Mouse (Mus musculus) kidney, postnatal 0 days (tissue): ENCODE data around the gene Gon7. TPM values are rescaled to one million over a fixed set of nuclear protein-coding genes. Genes with fewer than 3 reads are reported as not detected.
A peak's percentile ranks its signal among the peaks of the same experiment; 100 is the strongest.

Source experiments
- ATAC-seq: fragments of 200-750 bp; cut with Nextera tagmentation; replicated peaks from 2 replicates; pipeline ENCODE4 v1.8.0; 2017; ENCODE audit warnings: low read depth, moderate number of reproducible peaks, moderate TSS enrichment, moderate library complexity; ENCODE audit not compliant: low FRiP score
- DNase-seq: peaks from one replicate; pipeline ENCODE4 v3.0.0-alpha.2; 2016; ENCODE audit warnings: low spot score
- H3K27ac ChIP-seq: fragments of 300-500 bp; sonication (generic); 2 replicates; pipeline ENCODE4 v1.5.1; 2014; ENCODE audit warnings: mild to moderate bottlenecking
- H3K27me3 ChIP-seq: fragments of 300-500 bp; sonication (generic); 2 replicates; pipeline ENCODE4 v1.6.1; 2014; ENCODE audit warnings: low read length, mixed read lengths; ENCODE audit not compliant: insufficient read depth
- H3K36me3 ChIP-seq: fragments of 300-500 bp; sonication (generic); 2 replicates; pipeline ENCODE4 v1.6.1; 2014; ENCODE audit warnings: low read length, mixed read lengths; ENCODE audit not compliant: insufficient read depth
- H3K4me1 ChIP-seq: fragments of 300-500 bp; sonication (generic); replicated peaks from 2 replicates; pipeline ENCODE4 v1.6.1; 2014; ENCODE audit warnings: antibody characterized with exemption, low read length, mixed read lengths; ENCODE audit not compliant: insufficient read depth
- H3K4me2 ChIP-seq: fragments of 300-500 bp; sonication (generic); 2 replicates; pipeline ENCODE4 v1.6.1; 2014; ENCODE audit warnings: mild to moderate bottlenecking, low read length, moderate library complexity, mixed read lengths
- H3K4me3 ChIP-seq: fragments of 300-500 bp; sonication (generic); replicated peaks from 2 replicates; pipeline ENCODE4 v1.5.1; 2014; ENCODE audit warnings: low read depth, low read length
- H3K9ac ChIP-seq: fragments of 300-500 bp; sonication (generic); 2 replicates; pipeline ENCODE4 v1.6.1; 2014; ENCODE audit warnings: low read depth, low read length
- H3K9me3 ChIP-seq: fragments of 300-500 bp; sonication (generic); replicated peaks from 2 replicates; pipeline ENCODE4 v1.6.1; 2016; ENCODE audit warnings: low read length, inconsistent platforms, mixed read lengths
- CTCF ChIP-seq: IDR thresholded peaks from 2 replicates; pipeline ENCODE4 v1.5.1; 2016; ENCODE audit warnings: antibody characterized with exemption, low read depth, mild to moderate bottlenecking, moderate library complexity
- WGBS: fragments of 180-500 bp; shearing (Covaris S2); extraction: QIAGEN DNeasy Blood & Tissue Kit; methylation state at CpG from one replicate; pipeline ENCODE4 v1.1.7; 2014; 5-methylcytosine and 5-hydroxymethylcytosine counted together
- polyA plus RNA-seq: library from polyadenylated mRNA; unstranded; fragments of >200 nt; fragmentation: Nextera tagmentation; extraction: Ambion mirVana; gene quantifications from 2 replicates; pipeline ENCODE4 v1.2.1, GENCODE M21; 2015

Gon7 gene
- polyA plus RNA-seq, result 22.2 and 23.1 TPM in 2 replicates

GRCm38 (mm10) chr12:102757689-102758402 is at the start of gene Gon7, which contains the start of the genes Gm28051 and Ubr7:
Gon7 (minus strand) TSS chr12:102757803.
Gm28051 (minus strand) TSS chr12:102757765.
Ubr7 (plus strand) TSS chr12:102757967.
- TF ChIP-seq CTCF, result peak; percentile 66
- H3K9ac ChIP-seq, result peak within 1 kb of the TSS; percentile 71
- peak; percentile 98 for DNase-seq
- H3K27ac ChIP-seq, result peak within 1 kb of the TSS; percentile 89
- no peaks in the 10 kb centered on the region for H3K27me3 ChIP-seq
- H3K4me3 ChIP-seq, result peak within 1 kb of the TSS; percentile 78
- peak; percentile 97 for ATAC-seq
- H3K36me3 ChIP-seq, result no peaks in the 10 kb centered on the region
- peaks cover 11% of the 10 kb centered on the region for H3K4me1 ChIP-seq
- no peaks in the 10 kb centered on the region for H3K9me3 ChIP-seq
- peak within 1 kb of the TSS; percentile 81 for H3K4me2 ChIP-seq
- WGBS, result 0% methylated on average over 69 of the region's 73 CpGs

GRCm38 (mm10) chr12:102799528-102799927 is 41.9 kb upstream of the Gon7 start:
- no peaks in the 10 kb centered on the region for H3K27me3 ChIP-seq
- no peaks in the 10 kb centered on the region for H3K9me3 ChIP-seq
- no peak overlapping the region for H3K9ac ChIP-seq
- WGBS, result 89% methylated on average over 2 of the region's 2 CpGs
- ATAC-seq (no peak), DNase-seq (no peak)
- TF ChIP-seq CTCF, result no peak
- H3K4me1 ChIP-seq, result no peaks in the 10 kb centered on the region
- H3K36me3 ChIP-seq, result no peaks in the 10 kb centered on the region
- no peak overlapping the region for H3K4me2 ChIP-seq
- no peak overlapping the region for H3K4me3 ChIP-seq
- no peak overlapping the region for H3K27ac ChIP-seq

- TF ChIP-seq CTCF, result no peak
- H3K9me3 ChIP-seq, result no peaks in the 10 kb centered on the region
- H3K4me3 ChIP-seq, result no peak overlapping the region
- no peaks in the 10 kb centered on the region for H3K27me3 ChIP-seq
- H3K4me1 ChIP-seq, result no peaks in the 10 kb centered on the region
- no peak overlapping the region for H3K27ac ChIP-seq
- H3K36me3 ChIP-seq, result peaks cover 46% of the 10 kb centered on the region
- whole genome bisulfite sequencing, result 80% methylated on average over 7 of the region's 7 CpGs
- ATAC-seq, result no peak
- no peak overlapping the region for H3K9ac ChIP-seq
- DNase-seq, result no peak
- no peak overlapping the region for H3K4me2 ChIP-seq
Measured at GRCm38 (mm10) chr12:102787927-102788326, 30.3 kb upstream of the Gon7 start.

DNA sequence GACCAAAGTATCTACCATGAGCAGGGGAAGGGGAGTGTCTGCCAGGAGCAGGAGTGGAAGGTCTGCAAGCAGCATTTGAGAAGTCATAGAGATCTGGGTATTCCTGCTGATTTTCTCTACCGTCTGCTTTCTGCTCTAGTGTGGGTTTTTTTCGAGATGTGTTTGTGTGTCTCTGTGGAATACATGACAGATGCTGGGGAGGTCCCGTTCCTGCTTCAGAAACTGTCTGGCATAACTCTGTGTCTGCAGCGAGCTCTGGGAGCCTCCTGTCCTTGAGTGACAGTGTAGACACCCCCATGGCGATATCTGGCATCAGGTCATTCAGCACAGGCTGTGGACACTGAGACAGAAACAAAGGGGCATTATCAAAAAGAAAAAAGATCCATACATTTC is 28.0 kb upstream of the Gon7 start:
- no peak for ATAC-seq
- WGBS, result 92% methylated on average over 5 of the region's 5 CpGs
- no peak overlapping the region for H3K4me3 ChIP-seq

DNA sequence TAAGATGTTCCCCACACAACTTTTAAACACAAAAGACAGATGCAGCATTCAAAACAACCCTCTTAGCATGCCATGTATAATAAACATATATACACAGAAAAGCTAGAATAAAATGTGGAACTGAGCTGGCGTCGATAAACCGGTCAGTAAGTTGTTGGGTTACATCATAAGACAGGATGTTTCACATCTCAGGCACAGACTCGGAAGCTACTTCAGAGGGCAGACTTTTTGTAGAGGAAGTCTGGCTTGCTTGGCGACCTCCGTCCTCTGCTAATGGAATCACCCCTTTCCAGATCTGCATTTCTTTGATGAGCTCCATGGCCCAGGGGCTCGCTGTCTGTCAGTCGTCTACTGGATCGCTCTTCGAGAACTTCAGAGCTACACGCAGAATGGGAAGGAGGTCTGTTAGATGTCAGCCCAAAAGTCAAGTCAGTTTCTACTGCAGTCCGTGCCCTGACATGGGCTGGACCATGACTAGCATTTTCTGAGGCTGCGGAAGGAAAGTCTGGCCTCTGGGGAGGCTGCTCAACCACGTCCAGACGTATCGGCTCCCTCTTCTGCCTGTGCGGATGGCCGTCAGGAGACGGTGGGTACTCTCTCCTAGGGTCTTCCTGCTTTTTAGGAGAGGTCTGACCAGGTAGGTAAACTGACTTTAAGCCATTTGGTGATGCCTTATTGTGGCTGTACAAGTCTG is 27.4 kb upstream of the Gon7 start:
- 88% methylated on average over 19 of the region's 19 CpGs for WGBS
- TF ChIP-seq CTCF, result no peak
- H3K9me3 ChIP-seq, result no peaks in the 10 kb centered on the region
- no peaks in the 10 kb centered on the region for H3K27me3 ChIP-seq
- DNase-seq (no peak), ATAC-seq (no peak)
- H3K4me2 ChIP-seq, result no peak overlapping the region
- H3K9ac ChIP-seq, result no peak overlapping the region
- H3K27ac ChIP-seq, result no peak overlapping the region
- H3K36me3 ChIP-seq, result peaks cover 29% of the 10 kb centered on the region
- no peaks in the 10 kb centered on the region for H3K4me1 ChIP-seq
- H3K4me3 ChIP-seq, result no peak overlapping the region

More for the DNA sequence above, 28.0 kb upstream of the Gon7 start:
- no peaks in the 10 kb centered on the region for H3K4me1 ChIP-seq
- TF ChIP-seq CTCF, result no peak
- H3K9ac ChIP-seq, result no peak overlapping the region
- H3K9me3 ChIP-seq, result no peaks in the 10 kb centered on the region
- no peak overlapping the region for H3K4me2 ChIP-seq
- no peak overlapping the region for H3K27ac ChIP-seq
- H3K36me3 ChIP-seq, result peaks cover 31% of the 10 kb centered on the region
- DNase-seq, result no peak
- no peaks in the 10 kb centered on the region for H3K27me3 ChIP-seq

GRCm38 (mm10) chr12:102782841-102783240 is 25.2 kb upstream of the Gon7 start:
- no peaks in the 10 kb centered on the region for H3K4me1 ChIP-seq
- H3K27me3 ChIP-seq, result no peaks in the 10 kb centered on the region
- peaks cover 15% of the 10 kb centered on the region for H3K36me3 ChIP-seq
- no peaks in the 10 kb centered on the region for H3K9me3 ChIP-seq
- no peak overlapping the region for H3K27ac ChIP-seq
- no peak overlapping the region for H3K4me2 ChIP-seq
- ATAC-seq, result no peak
- no peak for TF ChIP-seq CTCF
- DNase-seq, result no peak
- no peak overlapping the region for H3K4me3 ChIP-seq
- WGBS, result 80% methylated on average over 5 of the region's 5 CpGs
- H3K9ac ChIP-seq, result no peak overlapping the region
